Mouse (Mus musculus) kidney, postnatal 36 days (tissue): ENCODE data around the gene Cfap61.

Source experiments
- DNase-seq, 2 experiments: peaks; one replicate each; pipeline ENCODE4 v3.0.0; 2021 to 2022; ENCODE audit warnings: mixed read lengths in 2 of 2

Gene Cfap61

GRCm38 (mm10) chr2:146015341-146016186, 81.0 kb downstream of the Cfap61 start:
- no peak for DNase-seq

DNA sequence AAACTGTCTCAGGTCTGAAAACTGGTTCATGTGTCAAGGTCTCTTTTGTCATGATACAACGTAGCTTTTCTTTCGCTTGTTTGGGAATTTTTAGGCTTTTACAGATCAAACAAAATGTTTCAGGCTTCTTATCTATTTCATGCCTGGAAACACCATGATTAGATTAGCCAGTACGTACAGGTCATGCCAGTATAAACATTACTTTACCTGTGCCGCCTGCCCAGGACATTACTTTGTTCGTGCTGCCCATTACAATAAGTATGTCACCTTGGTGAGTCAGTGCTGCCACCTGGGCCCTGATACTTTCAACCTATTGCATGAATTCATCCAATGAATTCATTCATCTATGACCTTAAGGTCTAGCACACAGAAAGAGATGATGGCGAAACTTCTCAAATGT, 88.3 kb downstream of the Cfap61 start:
- no peak for DNase-seq

- no peak for DNase-seq
Observed at GRCm38 (mm10) chr2:146043640-146044039, 109.1 kb downstream of the Cfap61 start.

GRCm38 (mm10) chr2:146044926-146045890, 110.6 kb downstream of the Cfap61 start:
- DNase-seq = peak; percentile 2 to 4

DNA sequence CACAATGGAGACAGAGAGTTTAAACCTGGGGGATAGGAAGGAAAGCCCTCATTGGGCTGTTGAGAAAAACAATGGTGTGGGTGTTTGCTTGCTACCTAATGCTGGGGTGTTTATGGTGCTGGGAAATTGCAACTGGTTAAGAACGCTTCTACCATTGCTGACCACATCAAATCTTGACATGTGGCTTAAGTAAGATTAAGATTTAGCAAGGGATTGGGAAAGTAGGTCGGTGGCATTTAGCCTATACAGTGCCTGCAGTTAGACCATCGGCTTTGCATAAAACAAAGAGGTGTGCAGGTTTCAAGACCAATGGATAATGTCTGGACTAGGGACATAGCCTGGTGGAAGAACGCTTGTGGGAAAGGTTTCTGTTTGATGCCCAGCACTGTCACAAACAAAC, 113.1 kb downstream of the Cfap61 start:
- DNase-seq = no peak

DNA sequence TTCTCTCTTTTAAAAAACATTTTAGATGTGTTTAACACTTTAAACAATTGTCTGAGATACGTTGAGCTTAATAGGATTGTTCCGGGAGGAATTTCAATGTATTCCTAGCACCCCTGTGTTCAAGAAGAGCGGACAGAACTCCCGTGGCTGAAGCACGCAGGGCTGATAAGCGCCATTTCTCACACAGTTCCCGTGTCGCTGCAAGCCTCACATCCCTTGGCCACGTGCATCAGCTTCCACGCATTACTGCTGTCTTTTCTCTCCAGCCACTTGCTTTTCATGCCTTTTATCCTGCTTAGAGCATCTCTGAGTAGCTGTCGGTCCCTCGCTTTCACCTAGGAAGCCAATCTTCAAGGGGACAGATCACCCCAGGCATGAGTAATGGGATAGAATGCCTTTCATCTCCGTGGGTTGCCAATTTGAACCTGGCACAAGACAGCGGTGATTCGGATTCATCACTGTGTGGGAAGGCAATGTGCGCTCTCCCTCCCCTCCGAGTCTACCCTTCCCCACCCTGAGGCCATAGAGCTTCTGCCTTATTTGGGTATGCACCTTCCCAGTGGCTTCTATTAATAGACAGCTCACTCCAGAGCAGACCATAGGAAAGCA, 113.7 kb downstream of the Cfap61 start:
- DNase-seq = no peak

DNA sequence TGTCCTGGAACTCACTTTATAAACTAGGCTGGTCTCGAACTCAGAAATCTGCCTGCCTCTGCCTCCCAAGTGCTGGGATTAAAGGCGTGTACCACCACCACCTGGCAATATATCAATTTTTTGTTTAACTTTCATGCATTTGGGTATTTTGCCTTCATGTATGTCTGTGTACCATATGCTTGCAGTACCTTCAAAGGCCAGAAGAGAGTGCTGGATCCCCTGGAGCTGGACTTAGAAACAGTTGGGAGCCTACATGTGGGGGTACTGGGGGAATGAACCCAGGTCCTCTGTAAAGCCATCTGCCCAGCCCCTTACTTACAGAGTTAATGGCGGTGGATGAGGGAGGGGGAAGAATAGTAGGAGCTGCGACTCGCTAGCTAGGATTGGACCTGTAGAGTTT, 114.8 kb downstream of the Cfap61 start:
- no peak for DNase-seq

DNA sequence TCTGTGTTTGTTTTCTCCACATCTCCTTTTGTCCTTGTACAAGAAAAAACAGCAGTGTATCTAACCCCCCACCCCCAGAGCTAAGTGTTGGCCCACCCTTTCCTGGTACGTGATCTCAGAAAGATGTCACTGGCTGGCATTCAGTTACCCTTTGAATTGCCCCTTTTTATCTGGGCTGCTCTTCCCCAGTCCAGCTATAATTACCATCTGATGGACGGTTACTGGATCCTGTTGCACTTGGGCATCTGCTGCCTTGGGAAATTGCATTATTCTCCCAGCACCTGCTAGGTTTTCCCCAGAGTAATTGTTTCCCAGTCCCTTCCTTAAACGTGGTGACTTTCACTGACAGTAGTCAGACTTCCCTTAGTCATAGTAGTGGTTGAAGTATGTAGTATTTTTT, 115.5 kb downstream of the Cfap61 start:
- no peak for DNase-seq

- no peak for DNase-seq
Observed at GRCm38 (mm10) chr2:146051334-146051733, 116.8 kb downstream of the Cfap61 start.

DNA sequence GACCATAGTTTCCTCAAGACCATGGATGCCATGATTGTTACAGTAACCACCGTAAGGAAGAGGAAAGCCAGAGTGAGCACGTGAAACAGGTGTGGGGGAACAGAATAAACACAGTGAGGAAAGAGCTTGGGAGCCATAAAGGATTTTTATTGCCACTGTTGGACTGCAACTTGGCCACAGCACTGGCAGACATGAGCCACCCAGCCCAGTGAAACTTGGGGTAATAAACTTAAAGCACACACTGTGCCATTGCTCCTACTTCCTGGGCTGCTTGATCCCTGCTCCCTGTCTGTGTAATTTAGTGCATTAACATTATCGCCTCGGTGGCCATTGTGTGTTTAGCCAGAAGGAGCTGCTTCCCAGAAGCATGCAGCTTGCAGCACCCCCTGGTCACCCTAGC, 122.5 kb downstream of the Cfap61 start:
- DNase-seq = no peak

- no peak for DNase-seq
Observed at GRCm38 (mm10) chr2:146058791-146059190, 124.2 kb downstream of the Cfap61 start.

- no peak for DNase-seq
Observed at GRCm38 (mm10) chr2:146061421-146062300, 127.1 kb downstream of the Cfap61 start.

GRCm38 (mm10) chr2:146062330-146063092, 127.9 kb downstream of the Cfap61 start:
- no peak for DNase-seq

DNA sequence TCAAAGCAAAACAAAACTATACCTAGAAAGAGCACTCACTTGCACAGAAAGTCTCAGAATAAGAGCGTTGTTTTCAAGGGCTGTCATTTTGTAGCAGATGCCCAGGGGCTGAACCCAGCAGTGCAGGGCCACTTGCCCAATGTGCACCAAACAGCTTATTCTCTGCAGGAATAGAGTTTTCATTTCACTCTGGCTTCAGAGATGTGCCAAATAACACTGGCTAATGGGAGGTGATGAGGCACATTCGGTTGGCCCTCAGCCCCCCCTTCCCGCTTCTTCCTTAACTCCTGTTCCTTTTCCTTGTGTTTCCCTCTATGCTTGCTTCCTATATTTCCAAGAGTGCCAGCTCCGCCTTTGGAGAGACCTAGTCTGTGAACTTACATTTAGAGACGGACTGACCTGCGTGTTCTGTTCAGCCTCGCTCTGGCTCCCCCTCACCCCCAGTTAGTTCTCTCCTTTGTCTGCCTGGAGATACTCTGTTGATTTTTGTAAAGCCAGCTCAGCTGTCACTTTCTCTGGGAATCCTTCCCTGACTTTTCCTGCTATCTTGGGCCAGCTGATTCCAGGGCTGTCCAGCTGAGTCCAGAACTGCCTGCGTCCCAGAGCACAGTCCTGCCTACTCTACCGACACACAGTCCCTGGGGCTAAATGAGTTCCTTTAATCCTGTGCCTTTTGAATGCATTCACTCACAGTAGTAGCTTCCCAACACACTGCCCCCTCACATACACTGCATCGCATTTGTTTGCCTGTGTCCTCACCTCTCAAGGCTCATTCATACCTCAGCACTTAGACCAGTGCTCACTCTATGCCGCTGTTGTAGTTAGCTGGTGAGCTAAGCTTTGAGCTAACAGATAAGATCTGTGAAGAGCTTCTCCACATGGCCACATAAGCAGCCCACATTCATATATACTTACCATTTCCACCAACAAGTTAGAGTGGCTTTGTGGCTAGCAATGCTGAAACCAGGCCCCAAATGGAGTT, 128.8 kb downstream of the Cfap61 start:
- no peak for DNase-seq

DNA sequence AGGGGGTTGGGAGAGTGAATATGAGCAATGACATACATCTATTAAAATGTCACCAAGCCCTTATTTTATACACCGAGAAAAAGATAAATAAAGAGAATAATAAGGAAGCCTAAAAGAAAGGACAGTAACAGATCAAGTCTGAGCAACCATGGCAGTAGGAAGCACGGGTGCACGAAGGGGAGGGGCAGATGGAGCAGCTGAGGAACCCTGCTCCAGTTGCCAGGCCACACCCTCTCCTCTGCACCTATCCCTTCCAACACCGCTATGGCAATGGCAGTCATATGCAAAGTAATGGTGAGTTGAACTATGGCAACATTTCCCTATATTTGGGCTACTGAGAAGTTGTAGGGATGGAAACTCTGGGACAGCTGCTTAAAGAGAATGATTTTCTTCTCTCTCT, 132.8 kb downstream of the Cfap61 start:
- DNase-seq = no peak

DNA sequence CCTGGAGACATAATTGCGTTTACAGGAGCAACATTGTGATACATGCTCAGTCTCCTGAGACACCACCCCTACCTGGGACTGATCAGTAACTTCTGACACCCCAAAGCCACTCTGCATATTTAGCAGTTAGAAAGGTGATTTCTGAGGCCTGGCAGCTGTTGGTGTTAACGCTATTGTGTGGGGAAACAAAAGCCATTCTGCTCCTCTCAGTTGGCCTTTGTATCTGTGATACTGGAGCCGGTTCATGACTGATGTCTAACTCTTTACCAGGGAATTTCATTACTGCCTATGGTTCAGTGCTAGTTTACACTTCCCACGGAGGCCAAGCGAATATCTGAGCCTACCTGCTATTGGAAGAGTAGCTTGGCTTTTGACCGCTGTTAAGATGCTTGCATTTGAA, 138.7 kb downstream of the Cfap61 start:
- DNase-seq = no peak

GRCm38 (mm10) chr2:146077117-146077516, 142.5 kb downstream of the Cfap61 start:
- no peak for DNase-seq

- no peak for DNase-seq
Observed at GRCm38 (mm10) chr2:146080282-146080681, 145.7 kb downstream of the Cfap61 start.

- DNase-seq = no peak
Observed at GRCm38 (mm10) chr2:146083326-146083871, 148.8 kb downstream of the Cfap61 start.

GRCm38 (mm10) chr2:146087411-146087810, 152.8 kb downstream of the Cfap61 start:
- no peak for DNase-seq
